Mouse (Mus musculus): ENCODE data around the gene Hbq1a. TPM values are rescaled to one million over a fixed set of nuclear protein-coding genes. Genes with fewer than 3 reads are reported as not detected.
"Not testable (repeated sequence)": the region's sequence is repeated elsewhere in the genome, so short reads cannot be mapped to it uniquely, and the experiment has no call there.

Hbq1a gene
- polyA plus RNA-seq, 1 experiment from 2014 or later = 1.1 TPM

DNA sequence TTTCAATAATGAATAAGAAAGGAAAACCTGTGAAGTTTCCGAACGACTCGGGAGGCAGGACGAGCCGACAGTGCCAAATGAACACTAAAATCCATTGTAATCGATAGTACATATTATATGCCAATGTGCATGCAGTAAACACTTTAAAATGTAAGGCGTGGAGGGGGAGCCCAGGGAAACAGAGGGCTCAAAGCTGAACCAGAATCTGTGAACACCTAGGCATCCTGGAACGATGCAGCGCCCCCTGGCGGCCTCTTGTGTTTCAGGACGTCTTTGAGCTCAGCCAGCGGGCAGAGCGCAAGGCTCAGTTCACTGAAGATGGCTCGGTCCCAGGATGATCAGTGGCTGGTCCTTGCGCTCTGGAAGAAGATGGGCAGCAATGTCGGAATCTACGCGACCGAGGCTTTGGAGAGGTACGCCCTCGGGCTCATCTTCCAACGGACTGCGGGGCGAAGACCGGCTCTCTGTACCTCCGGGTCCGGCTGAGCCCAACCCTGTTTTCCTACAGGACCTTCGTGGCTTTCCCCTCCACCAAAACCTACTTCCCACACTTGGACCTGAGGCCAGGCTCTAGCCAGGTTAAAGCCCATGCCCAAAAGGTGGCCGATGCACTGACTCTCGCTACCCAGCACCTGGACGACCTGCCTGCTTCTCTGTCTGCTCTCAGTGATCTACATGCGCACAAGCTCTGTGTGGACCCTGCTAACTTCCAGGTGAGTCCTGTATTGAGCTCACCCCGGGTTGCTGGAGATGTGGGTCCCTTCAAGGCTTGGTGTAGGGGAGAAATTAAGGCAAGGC, 13.0 kb upstream of the Hbq1a start, which contains the start of gene Hbq1b:
Gene Hbq1b, plus strand, starts transcription at position 271 of the 798 bp plus-strand sequence.
- ATAC-seq (replicated peaks) = peak; percentile 84
- 20% methylated on average over 32 of the region's 33 CpGs for WGBS
- not testable (repeated sequence) for H3K27ac ChIP-seq (replicated peaks); H3K4me1 ChIP-seq; H3K9me3 ChIP-seq; H3K36me3 ChIP-seq; H3K27me3 ChIP-seq
- H3K9ac ChIP-seq (replicated peaks) = peak within 1 kb of the TSS; percentile 41; the same call in 1 of the 2 replicates
- H3K4me2 ChIP-seq (replicated peaks) = peak within 1 kb of the TSS; percentile 50
- H3K4me3 ChIP-seq = peak within 1 kb of the TSS; percentile 37

DNA sequence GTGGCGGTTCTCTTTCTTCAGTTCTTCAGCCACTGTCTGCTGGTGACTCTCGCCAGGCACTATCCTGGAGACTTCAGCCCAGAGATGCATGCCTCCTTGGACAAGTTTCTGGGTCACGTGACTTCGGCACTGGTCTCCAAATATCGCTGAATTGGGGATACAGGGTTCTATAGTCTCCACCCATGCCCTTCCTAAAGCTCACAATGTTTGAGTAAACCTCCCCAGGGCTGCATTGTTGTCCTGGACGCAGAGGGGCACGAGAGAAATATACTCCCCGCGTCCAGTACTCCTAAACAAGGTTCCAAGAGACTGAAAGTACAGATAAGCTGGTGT, 12.4 kb upstream of the Hbq1a start:
- no peak overlapping the region for H3K9ac ChIP-seq (replicated peaks)
- ATAC-seq (replicated peaks) = no peak
- no peaks in the 10 kb centered on the region for H3K9me3 ChIP-seq
- H3K27me3 ChIP-seq = no peaks in the 10 kb centered on the region; the same call in 1 of the 2 replicates
- H3K27ac ChIP-seq (replicated peaks) = no peak overlapping the region
- H3K4me3 ChIP-seq = peak overlapping the region; percentile 37; the same call in 1 of the 2 replicates
- peak overlapping the region; percentile 50 for H3K4me2 ChIP-seq (replicated peaks)
- no peaks in the 10 kb centered on the region for H3K36me3 ChIP-seq
- 70% methylated on average over 9 of the region's 9 CpGs for WGBS
- H3K4me1 ChIP-seq = no peaks in the 10 kb centered on the region

- not testable (repeated sequence) for H3K27ac ChIP-seq (replicated peaks); H3K9ac ChIP-seq (replicated peaks); H3K4me1 ChIP-seq; H3K36me3 ChIP-seq; H3K4me3 ChIP-seq; H3K27me3 ChIP-seq; H3K9me3 ChIP-seq; ATAC-seq (replicated peaks); H3K4me2 ChIP-seq (replicated peaks)
- WGBS = 84% methylated on average over 4 of the region's 4 CpGs
Measured at GRCm38 (mm10) chr11:32292819-32293218, 7.0 kb upstream of the Hbq1a start.

DNA sequence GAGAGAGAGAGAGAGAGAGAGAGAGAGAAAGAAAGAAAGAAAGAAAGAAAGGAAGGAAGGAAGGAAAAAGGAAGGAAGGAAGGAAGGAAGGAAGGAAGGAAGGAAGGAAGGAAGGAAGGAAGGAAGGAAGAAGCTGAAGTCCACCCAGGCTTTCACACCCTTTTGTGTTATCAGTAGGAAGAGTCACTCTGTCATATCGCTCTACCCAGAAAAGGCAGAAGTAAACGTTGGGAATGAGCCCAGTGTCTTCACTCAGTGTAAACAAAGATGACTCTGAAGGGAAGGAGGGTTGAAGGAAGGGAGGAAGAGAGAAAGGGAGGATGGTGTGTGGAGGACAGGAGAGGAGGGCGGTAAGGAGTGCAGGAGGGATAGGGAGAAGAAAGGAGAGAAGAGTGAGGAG, 6.4 kb upstream of the Hbq1a start:
- H3K9ac ChIP-seq (replicated peaks); H3K9me3 ChIP-seq; H3K4me3 ChIP-seq; ATAC-seq (replicated peaks); H3K27ac ChIP-seq (replicated peaks); H3K4me2 ChIP-seq (replicated peaks); H3K27me3 ChIP-seq; H3K36me3 ChIP-seq; H3K4me1 ChIP-seq: not testable (repeated sequence)
- WGBS = 72% methylated on average over 3 of the region's 3 CpGs

DNA sequence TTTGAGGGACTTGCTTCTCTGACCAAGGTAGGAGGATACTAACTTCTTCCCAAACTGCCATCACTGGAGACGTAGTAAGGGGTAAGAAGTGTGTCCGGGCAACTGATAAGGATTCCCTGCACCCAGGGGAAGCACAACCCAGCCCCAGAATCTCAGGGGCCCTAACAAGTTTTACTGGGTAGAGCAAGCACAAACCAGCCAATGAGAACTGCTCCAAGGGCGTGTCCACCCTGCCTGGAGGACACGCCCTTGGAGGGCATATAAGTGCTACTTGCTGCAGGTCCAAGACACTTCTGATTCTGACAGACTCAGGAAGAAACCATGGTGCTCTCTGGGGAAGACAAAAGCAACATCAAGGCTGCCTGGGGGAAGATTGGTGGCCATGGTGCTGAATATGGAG, 3.7 kb upstream of the Hbq1a start, which contains the start of gene Hba-a2:
Gene Hba-a2, plus strand, starts transcription at position 287 of the 400 bp plus-strand sequence.
- H3K4me2 ChIP-seq (replicated peaks); H3K36me3 ChIP-seq; H3K27me3 ChIP-seq; H3K27ac ChIP-seq (replicated peaks); H3K9me3 ChIP-seq; H3K4me3 ChIP-seq; ATAC-seq (replicated peaks); H3K9ac ChIP-seq (replicated peaks); H3K4me1 ChIP-seq: not testable (repeated sequence)
- no CpG with 5 or more reads among the region's 4 CpGs for WGBS

DNA sequence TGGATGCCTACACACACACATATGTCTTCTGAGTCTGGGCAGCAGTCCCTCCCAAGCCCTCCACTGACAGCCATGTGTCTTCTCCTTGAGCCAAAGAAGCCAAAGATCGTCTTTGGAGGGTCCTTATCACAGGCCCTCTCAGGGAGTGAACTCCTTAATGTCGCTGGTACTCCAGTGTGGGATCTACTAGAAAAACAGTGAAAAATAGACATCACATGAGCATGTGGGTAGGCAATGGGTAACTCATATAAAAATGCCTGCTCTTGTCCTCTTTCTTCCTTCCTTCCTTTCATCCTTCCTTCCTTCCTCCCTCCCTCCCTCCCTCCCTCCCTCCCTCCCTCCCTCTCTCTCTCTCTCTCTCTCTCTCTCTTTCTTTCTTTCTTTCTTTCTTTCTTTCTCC, 2.5 kb upstream of the Hbq1a start:
- H3K9me3 ChIP-seq; H3K4me3 ChIP-seq; H3K27me3 ChIP-seq; ATAC-seq (replicated peaks); H3K4me2 ChIP-seq (replicated peaks); H3K36me3 ChIP-seq; H3K27ac ChIP-seq (replicated peaks); H3K4me1 ChIP-seq; H3K9ac ChIP-seq (replicated peaks): not testable (repeated sequence)
- WGBS = 43% methylated on average over 2 of the region's 2 CpGs

DNA sequence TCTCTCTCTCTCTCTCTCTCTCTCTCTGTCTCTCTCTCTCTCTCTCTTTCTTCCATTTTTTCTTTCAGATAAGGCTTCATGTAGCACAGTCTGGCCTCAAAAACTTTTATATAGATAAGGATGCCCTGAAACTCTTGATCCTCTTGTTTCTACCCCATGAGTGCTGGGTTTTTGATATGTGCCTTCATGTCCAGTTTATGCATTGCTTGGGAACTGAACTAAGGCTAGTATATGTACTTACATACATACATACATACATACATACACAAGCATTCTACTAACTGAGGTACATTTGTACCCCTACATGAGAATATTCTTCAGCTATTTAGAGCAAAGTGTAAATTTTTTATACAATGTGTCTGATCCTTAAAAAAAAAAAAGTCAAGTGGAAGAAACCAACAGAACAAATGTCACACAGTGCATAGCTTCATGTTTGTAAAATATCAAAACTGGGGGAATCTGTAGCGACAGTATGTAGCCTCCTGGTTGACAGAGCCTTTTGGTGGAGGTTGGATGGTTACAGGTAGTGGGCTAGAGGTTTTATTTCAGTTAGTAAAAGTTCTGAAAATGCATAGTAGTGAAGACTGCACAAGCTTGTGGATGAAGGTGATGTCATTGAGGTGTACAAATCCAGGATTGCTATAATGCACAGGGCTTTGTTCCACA, 1.9 kb upstream of the Hbq1a start:
- WGBS = 92% methylated on average over 1 of the region's 1 CpGs

GRCm38 (mm10) chr11:32298532-32298918, 1.3 kb upstream of the Hbq1a start:
- Histone ChIP-seq H3K27ac (replicated peaks) (no peak overlapping the region), H3K4me1 (peaks cover 9% of the 10 kb centered on the region; the same call in 1 of the 2 replicates), H3K4me3 (no peak overlapping the region), H3K36me3 (no peaks in the 10 kb centered on the region), H3K4me2 (replicated peaks) (no peak overlapping the region), H3K27me3 (no peaks in the 10 kb centered on the region), H3K9me3 (no peaks in the 10 kb centered on the region), H3K9ac (replicated peaks) (no peak overlapping the region)
- no peak for ATAC-seq (replicated peaks)
- WGBS = 97% methylated on average over 2 of the region's 2 CpGs

More for the DNA sequence above, 1.9 kb upstream of the Hbq1a start:
- Histone ChIP-seq H3K4me2 (replicated peaks) (no peak overlapping the region), H3K36me3 (no peaks in the 10 kb centered on the region), H3K27me3 (no peaks in the 10 kb centered on the region), H3K27ac (replicated peaks) (no peak overlapping the region), H3K9me3 (no peaks in the 10 kb centered on the region), H3K4me1 (peaks cover 5% of the 10 kb centered on the region; the same call in 1 of the 2 replicates), H3K4me3 (no peak overlapping the region), H3K9ac (replicated peaks) (no peak overlapping the region)
- no peak for ATAC-seq (replicated peaks)

DNA sequence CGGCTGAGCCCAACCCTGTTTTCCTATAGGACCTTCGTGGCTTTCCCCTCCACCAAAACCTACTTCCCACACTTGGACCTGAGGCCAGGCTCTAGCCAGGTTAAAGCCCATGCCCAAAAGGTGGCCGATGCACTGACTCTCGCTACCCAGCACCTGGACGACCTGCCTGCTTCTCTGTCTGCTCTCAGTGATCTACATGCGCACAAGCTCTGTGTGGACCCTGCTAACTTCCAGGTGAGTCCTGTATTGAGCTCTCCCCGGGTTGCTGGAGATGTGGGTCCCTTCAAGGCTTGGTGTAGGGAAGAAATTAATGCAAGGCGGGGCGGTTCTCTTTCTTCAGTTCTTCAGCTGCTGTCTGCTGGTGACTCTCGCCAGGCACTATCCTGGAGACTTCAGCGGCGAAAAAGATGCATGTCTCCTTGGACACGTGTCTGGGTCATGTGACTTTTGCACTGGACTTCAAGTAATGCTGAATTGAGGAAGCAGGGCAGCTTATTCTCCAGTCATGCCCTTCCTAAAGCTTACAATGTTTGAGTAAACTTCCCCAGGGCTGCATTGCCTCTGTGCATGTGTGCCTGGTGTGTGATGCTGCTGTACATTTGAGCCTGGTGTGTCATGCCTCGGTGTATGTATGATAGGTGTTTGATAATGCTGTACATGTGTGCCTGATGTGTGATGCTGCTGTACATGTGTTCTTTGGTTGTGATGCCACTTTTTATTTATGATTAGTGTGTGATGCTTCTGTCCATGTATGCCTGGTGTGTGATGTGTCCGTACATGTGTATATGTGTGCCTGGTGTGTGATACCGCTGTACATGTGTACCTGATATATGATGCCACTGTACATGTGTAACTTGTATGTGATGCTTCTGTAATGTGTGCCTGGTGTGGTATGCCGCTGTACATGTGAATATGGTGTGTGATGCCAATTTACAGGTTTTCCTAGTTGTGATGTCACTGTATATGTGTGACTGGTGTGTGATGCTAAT, 704 bp downstream of the Hbq1a start:
- Histone ChIP-seq H3K36me3 (no peaks in the 10 kb centered on the region), H3K27me3 (no peaks in the 10 kb centered on the region), H3K27ac (replicated peaks) (no peak overlapping the region), H3K4me2 (replicated peaks) (peak overlapping the region; percentile 40), H3K4me3 (peak overlapping the region; percentile 29), H3K4me1 (peaks cover 9% of the 10 kb centered on the region; the same call in 1 of the 2 replicates), H3K9me3 (no peaks in the 10 kb centered on the region), H3K9ac (replicated peaks) (no peak overlapping the region)
- 58% methylated on average over 16 of the region's 17 CpGs for WGBS
- ATAC-seq (replicated peaks) = no peak

DNA sequence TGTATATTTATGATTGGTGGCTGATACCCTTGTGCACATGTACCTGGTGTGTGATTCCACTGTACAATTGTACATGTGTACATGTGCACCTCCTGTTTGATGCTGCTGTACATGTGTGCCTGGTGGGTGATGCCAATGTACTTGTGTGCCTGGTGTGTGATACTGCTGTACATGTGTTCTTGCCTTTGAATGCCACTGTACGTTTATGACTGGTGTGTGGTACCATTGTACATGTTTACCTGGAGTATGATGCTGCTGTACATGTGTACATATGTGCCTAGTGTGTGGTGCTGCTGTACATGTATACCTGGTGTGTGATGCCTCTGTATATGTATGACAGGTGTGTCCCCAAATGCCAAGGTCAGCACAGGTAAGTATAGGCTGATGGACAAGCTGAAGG, 1.6 kb downstream of the Hbq1a start:
- Histone ChIP-seq H3K36me3 (no peaks in the 10 kb centered on the region), H3K9me3 (no peaks in the 10 kb centered on the region), H3K4me1 (peaks cover 9% of the 10 kb centered on the region; the same call in 1 of the 2 replicates), H3K4me2 (replicated peaks) (no peak overlapping the region), H3K4me3 (no peak overlapping the region), H3K27me3 (no peaks in the 10 kb centered on the region), H3K9ac (replicated peaks) (no peak overlapping the region), H3K27ac (replicated peaks) (no peak overlapping the region)
- no peak for ATAC-seq (replicated peaks)
- 73% methylated on average over 1 of the region's 1 CpGs for WGBS

DNA sequence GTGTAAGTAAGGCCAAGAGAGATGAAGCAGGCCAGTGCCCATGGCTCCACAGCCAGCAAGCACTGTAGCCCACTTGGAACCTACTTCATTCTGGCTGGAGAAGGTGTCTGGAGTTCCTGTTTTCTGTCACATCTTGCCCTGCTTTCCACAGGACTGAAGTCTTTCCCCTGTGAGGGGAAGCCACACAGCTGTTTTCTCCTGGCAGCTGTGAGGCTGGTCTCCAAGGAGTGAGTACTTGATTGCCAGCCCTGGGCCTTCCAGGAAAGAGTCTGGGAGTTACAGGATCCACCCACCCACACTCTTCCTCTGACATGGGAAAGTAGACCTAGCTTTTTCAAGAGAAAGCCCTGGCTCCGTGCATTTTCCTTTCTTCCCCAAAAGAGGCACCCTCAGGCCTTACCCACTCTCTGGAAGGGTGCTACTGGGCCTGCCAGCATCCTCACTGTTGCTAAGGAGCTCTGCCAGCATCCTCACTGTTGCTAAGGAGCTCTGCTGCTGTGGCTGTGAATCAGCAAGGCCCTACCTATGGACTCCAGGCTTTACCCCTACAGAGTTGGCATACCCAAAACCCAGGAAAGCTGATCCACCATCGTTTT, 3.1 kb downstream of the Hbq1a start:
- H3K4me3 ChIP-seq = no peak overlapping the region
- no peaks in the 10 kb centered on the region for H3K9me3 ChIP-seq
- H3K36me3 ChIP-seq = no peaks in the 10 kb centered on the region
- H3K27me3 ChIP-seq = no peaks in the 10 kb centered on the region
- 38% methylated on average over 2 of the region's 2 CpGs for WGBS
- peak overlapping the region; percentile 31; the same call in 1 of the 2 replicates for H3K27ac ChIP-seq (replicated peaks)
- H3K4me2 ChIP-seq (replicated peaks) = no peak overlapping the region
- peak; percentile 60 for ATAC-seq (replicated peaks)
- H3K9ac ChIP-seq (replicated peaks) = no peak overlapping the region
- H3K4me1 ChIP-seq = peaks cover 9% of the 10 kb centered on the region; the same call in 1 of the 2 replicates

Data from forebrain, embryonic 15.5 days (tissue).